Mouse (Mus musculus): Measurements from ENCODE around the gene Cnot3. TPM values are rescaled to one million over a fixed set of nuclear protein-coding genes. Genes with fewer than 3 reads are reported as not detected.
A peak's percentile ranks its signal among the peaks of the same experiment; 100 is the strongest.

Gene Cnot3
- polyA plus RNA-seq, 1 experiment, result 94.1 TPM

GRCm38 (mm10) chr7:3610437-3610836 is 34.6 kb upstream of the Cnot3 start:
- TF ChIP-seq POLR2A (IDR thresholded peaks at IDR 0.05; ENCODE audit: low read depth, low read length) (no peak), CTCF (IDR thresholded peaks at IDR 0.05; ENCODE audit: extremely low read depth, insufficient read depth, insufficient read length, insufficient replicate concordance) (no peak)
- Histone ChIP-seq H3K27ac (ENCODE audit: insufficient read depth, low read length) (no peak overlapping the region), H3K27me3 (ENCODE audit: control insufficient read depth, insufficient read depth, low read length) (no peaks in the 10 kb centered on the region), H3K36me3 (ENCODE audit: control insufficient read depth, insufficient read depth, low read length) (no peaks in the 10 kb centered on the region), H3K4me3 (ENCODE audit: extremely low read depth, insufficient read depth, insufficient read length) (no peak overlapping the region), H3K4me1 (ENCODE audit: control insufficient read depth, insufficient read depth, insufficient read length) (no peaks in the 10 kb centered on the region)
- 6% methylated on average over 3 of the region's 3 CpGs for WGBS
- no peak for DNase-seq (ENCODE audit: low read depth in 1 of 2, low spot score in 2 of 2)

DNA sequence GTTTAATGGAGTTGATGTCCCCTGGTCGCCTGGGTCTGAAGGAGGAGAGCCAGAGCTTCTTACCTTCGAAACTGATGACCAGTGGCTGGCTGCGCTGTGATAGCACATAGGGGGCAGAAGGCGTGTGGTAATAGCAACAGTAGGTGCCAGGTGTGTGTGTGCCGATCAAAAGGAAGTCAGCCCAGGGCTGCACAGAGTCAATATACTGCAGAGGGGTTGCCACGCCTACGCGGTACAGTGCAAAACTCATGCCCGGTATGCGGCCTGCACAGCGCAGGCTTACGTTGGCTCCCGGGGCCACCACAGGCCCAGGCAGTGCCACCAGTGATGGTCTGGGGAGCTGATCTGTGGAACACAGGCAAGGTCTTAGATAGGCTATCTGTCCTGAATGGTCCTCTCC is 34.1 kb upstream of the Cnot3 start:
- Histone ChIP-seq H3K4me3 (ENCODE audit: extremely low read depth, insufficient read depth, insufficient read length) (no peak overlapping the region), H3K36me3 (ENCODE audit: control insufficient read depth, insufficient read depth, low read length) (no peaks in the 10 kb centered on the region), H3K4me1 (ENCODE audit: control insufficient read depth, insufficient read depth, insufficient read length) (no peaks in the 10 kb centered on the region), H3K27ac (ENCODE audit: insufficient read depth, low read length) (no peak overlapping the region), H3K27me3 (ENCODE audit: control insufficient read depth, insufficient read depth, low read length) (no peaks in the 10 kb centered on the region)
- no peak for DNase-seq (ENCODE audit: low read depth in 1 of 2, low spot score in 2 of 2)
- WGBS, result 83% methylated on average over 13 of the region's 13 CpGs
- TF ChIP-seq CTCF (IDR thresholded peaks at IDR 0.05; ENCODE audit: extremely low read depth, insufficient read depth, insufficient read length, insufficient replicate concordance) (no peak), POLR2A (IDR thresholded peaks at IDR 0.05; ENCODE audit: low read depth, low read length) (no peak)

GRCm38 (mm10) chr7:3614021-3614420 is 31.0 kb upstream of the Cnot3 start:
- no peak for DNase-seq (ENCODE audit: low read depth in 1 of 2, low spot score in 2 of 2)
- H3K4me3 ChIP-seq (ENCODE audit: extremely low read depth, insufficient read depth, insufficient read length), result no peak overlapping the region
- no peaks in the 10 kb centered on the region for H3K4me1 ChIP-seq (ENCODE audit: control insufficient read depth, insufficient read depth, insufficient read length)
- H3K27ac ChIP-seq (ENCODE audit: insufficient read depth, low read length), result no peak overlapping the region
- H3K36me3 ChIP-seq (ENCODE audit: control insufficient read depth, insufficient read depth, low read length), result no peaks in the 10 kb centered on the region
- 74% methylated on average over 3 of the region's 3 CpGs for WGBS
- TF ChIP-seq CTCF (IDR thresholded peaks at IDR 0.05; ENCODE audit: extremely low read depth, insufficient read depth, insufficient read length, insufficient replicate concordance), result no peak
- no peak for TF ChIP-seq POLR2A (IDR thresholded peaks at IDR 0.05; ENCODE audit: low read depth, low read length)
- no peaks in the 10 kb centered on the region for H3K27me3 ChIP-seq (ENCODE audit: control insufficient read depth, insufficient read depth, low read length)

GRCm38 (mm10) chr7:3616057-3616388 is 29.0 kb upstream of the Cnot3 start, which contains the start of gene Oscar:
TSS of gene Oscar (minus strand) at chr7:3616157.
- H3K27me3 ChIP-seq (ENCODE audit: control insufficient read depth, insufficient read depth, low read length), result no peaks in the 10 kb centered on the region
- H3K36me3 ChIP-seq (ENCODE audit: control insufficient read depth, insufficient read depth, low read length), result peaks cover 12% of the 10 kb centered on the region
- WGBS, result 82% methylated on average over 4 of the region's 4 CpGs
- TF ChIP-seq POLR2A (IDR thresholded peaks at IDR 0.05; ENCODE audit: low read depth, low read length) (no peak), CTCF (IDR thresholded peaks at IDR 0.05; ENCODE audit: extremely low read depth, insufficient read depth, insufficient read length, insufficient replicate concordance) (no peak)
- H3K27ac ChIP-seq (ENCODE audit: insufficient read depth, low read length), result no peak within 1 kb of the TSS
- no peaks in the 10 kb centered on the region for H3K4me1 ChIP-seq (ENCODE audit: control insufficient read depth, insufficient read depth, insufficient read length)
- H3K4me3 ChIP-seq (ENCODE audit: extremely low read depth, insufficient read depth, insufficient read length), result no peak within 1 kb of the TSS; the same call in 1 of the 2 replicates
- no peak for DNase-seq (ENCODE audit: low read depth in 1 of 2, low spot score in 2 of 2)

DNA sequence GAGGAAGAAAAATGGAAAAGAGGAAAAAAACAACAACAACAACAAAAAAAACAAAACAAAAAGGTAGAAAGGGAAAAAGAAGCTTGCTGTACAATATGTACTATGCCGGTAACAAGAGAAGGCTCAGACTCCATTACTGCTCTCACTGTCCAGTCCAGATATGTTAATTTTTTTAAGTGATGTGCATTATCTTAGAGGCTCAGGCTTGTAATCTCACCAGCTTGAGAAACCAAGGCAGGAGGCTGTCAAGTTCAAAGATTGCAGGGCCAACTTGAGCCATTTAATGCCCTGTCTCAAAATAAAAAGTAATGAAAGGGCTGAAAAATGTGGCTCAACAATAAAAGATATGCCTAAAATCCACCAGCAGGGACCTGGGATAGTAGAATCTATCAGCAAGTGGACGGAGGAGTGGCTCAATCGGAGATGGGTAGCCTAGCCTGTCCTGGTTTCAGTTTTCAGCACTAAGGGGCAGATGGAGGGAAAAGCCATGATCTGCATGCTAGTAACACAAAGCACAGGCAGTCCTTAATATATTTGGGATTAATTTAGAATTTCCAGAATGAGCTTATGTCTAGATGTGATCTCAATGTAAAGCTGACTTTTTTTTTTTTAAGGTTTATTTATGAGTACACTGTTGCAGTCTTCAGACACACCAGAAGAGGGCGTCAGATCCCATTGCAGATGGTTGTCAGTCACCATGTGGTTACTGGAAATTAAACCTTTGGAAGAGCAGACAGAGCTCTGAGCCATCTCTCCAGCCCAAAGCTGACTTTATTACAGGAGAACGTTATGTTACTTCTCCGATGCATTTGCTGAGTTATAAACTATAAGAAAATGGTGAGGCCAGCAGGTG is 28.5 kb upstream of the Cnot3 start:
- H3K4me3 ChIP-seq (ENCODE audit: extremely low read depth, insufficient read depth, insufficient read length), result no peak overlapping the region; the same call in 1 of the 2 replicates
- peaks cover 13% of the 10 kb centered on the region for H3K36me3 ChIP-seq (ENCODE audit: control insufficient read depth, insufficient read depth, low read length)
- H3K27me3 ChIP-seq (ENCODE audit: control insufficient read depth, insufficient read depth, low read length), result no peaks in the 10 kb centered on the region
- 40% methylated on average over 6 of the region's 6 CpGs for WGBS
- DNase-seq (ENCODE audit: low read depth in 1 of 2, low spot score in 2 of 2), result no peak
- no peak overlapping the region for H3K27ac ChIP-seq (ENCODE audit: insufficient read depth, low read length)
- TF ChIP-seq POLR2A (IDR thresholded peaks at IDR 0.05; ENCODE audit: low read depth, low read length) (no peak), CTCF (IDR thresholded peaks at IDR 0.05; ENCODE audit: extremely low read depth, insufficient read depth, insufficient read length, insufficient replicate concordance) (no peak)
- no peaks in the 10 kb centered on the region for H3K4me1 ChIP-seq (ENCODE audit: control insufficient read depth, insufficient read depth, insufficient read length)

- 1% methylated on average over 32 of the region's 32 CpGs for WGBS
- H3K4me3 ChIP-seq (ENCODE audit: extremely low read depth, insufficient read depth, insufficient read length), result peak within 1 kb of the TSS; percentile 90
- H3K27me3 ChIP-seq (ENCODE audit: control insufficient read depth, insufficient read depth, low read length), result no peaks in the 10 kb centered on the region
- H3K4me1 ChIP-seq (ENCODE audit: control insufficient read depth, insufficient read depth, insufficient read length), result no peaks in the 10 kb centered on the region
- peak; percentile 86 to 87 for DNase-seq (ENCODE audit: low read depth in 1 of 2, low spot score in 2 of 2)
- H3K36me3 ChIP-seq (ENCODE audit: control insufficient read depth, insufficient read depth, low read length), result peaks cover 13% of the 10 kb centered on the region
- TF ChIP-seq CTCF (IDR thresholded peaks at IDR 0.05; ENCODE audit: extremely low read depth, insufficient read depth, insufficient read length, insufficient replicate concordance) (no peak), POLR2A (IDR thresholded peaks at IDR 0.05; ENCODE audit: low read depth, low read length) (peak; percentile 47; the same call in 1 of the 2 replicates)
- peak within 1 kb of the TSS; percentile 76 for H3K27ac ChIP-seq (ENCODE audit: insufficient read depth, low read length)
These were observed 27.6 kb upstream of the Cnot3 start, which contains the start of gene Ndufa3 for GRCm38 (mm10) chr7:3617242-3617995. TSS of gene Ndufa3 (plus strand) at chr7:3617373.
